Mouse (Mus musculus): ENCODE data around the gene Slc22a16. TPM values are rescaled to one million over a fixed set of nuclear protein-coding genes. Genes with fewer than 3 reads are reported as not detected.
A peak's percentile ranks its signal among the peaks of the same experiment; 100 is the strongest.

Gene Slc22a16
- total RNA-seq, 2 experiments from 2014 or later: not detected

GRCm38 (mm10) chr10:40617973-40618372, 47.8 kb downstream of the Slc22a16 start:
- DNase-seq: no peak

GRCm38 (mm10) chr10:40619760-40620159, 49.6 kb downstream of the Slc22a16 start:
- DNase-seq: no peak

- no peak for DNase-seq
Observed at GRCm38 (mm10) chr10:40629140-40629539, 59.0 kb downstream of the Slc22a16 start.

- DNase-seq: peak in 1 of 2 experiments; percentile 47
Observed at GRCm38 (mm10) chr10:40629656-40630311, 59.6 kb downstream of the Slc22a16 start, which contains the start of gene Ddo. Gene Ddo (plus strand): TSS chr10:40630011.

GRCm38 (mm10) chr10:40630457-40630856, 60.3 kb downstream of the Slc22a16 start:
- DNase-seq: no peak

- DNase-seq: no peak
Observed at GRCm38 (mm10) chr10:40630961-40631360, 60.8 kb downstream of the Slc22a16 start.

GRCm38 (mm10) chr10:40632087-40632486, 62.0 kb downstream of the Slc22a16 start:
- no peak for DNase-seq

- DNase-seq: no peak
Observed at GRCm38 (mm10) chr10:40637331-40637730, 67.2 kb downstream of the Slc22a16 start.

GRCm38 (mm10) chr10:40638276-40638675, 68.1 kb downstream of the Slc22a16 start:
- DNase-seq: peak; percentile 84 to 86

- DNase-seq: no peak
Observed at GRCm38 (mm10) chr10:40638823-40639819, 69.0 kb downstream of the Slc22a16 start.

- DNase-seq: no peak
Observed at GRCm38 (mm10) chr10:40640406-40640805, 70.3 kb downstream of the Slc22a16 start.

GRCm38 (mm10) chr10:40641901-40642300, 71.8 kb downstream of the Slc22a16 start:
- DNase-seq: no peak

GRCm38 (mm10) chr10:40643126-40643525, 73.0 kb downstream of the Slc22a16 start:
- no peak for DNase-seq

- DNase-seq: no peak
Observed at GRCm38 (mm10) chr10:40644456-40644855, 74.3 kb downstream of the Slc22a16 start.

- no peak for DNase-seq
Observed at GRCm38 (mm10) chr10:40645346-40645745, 75.2 kb downstream of the Slc22a16 start.

GRCm38 (mm10) chr10:40648776-40649175, 78.6 kb downstream of the Slc22a16 start:
- no peak for DNase-seq

- DNase-seq: no peak
Observed at GRCm38 (mm10) chr10:40649634-40650033, 79.5 kb downstream of the Slc22a16 start.

GRCm38 (mm10) chr10:40651676-40652075, 81.5 kb downstream of the Slc22a16 start:
- DNase-seq: no peak

Other genes with a start within 250 kb of the Slc22a16 start
- gene Cdk19, start 230.8 kb upstream of the Slc22a16 start, total RNA-seq (2021): 10 to 100 TPM; 30.5 to 31.7 TPM
- gene Ddo, start 59.7 kb downstream of the Slc22a16 start, total RNA-seq (2021): 10 to 100 TPM; 15.0 to 16.8 TPM
- 1 to 10 TPM; 1.9 to 3.0 TPM for gene Mettl24, start 112.9 kb downstream of the Slc22a16 start, total RNA-seq (2021)

Measured in layer of hippocampus, postnatal 36 days (tissue).